Mouse (Mus musculus): ENCODE measurements around the gene Med12. TPM values are rescaled to one million over a fixed set of nuclear protein-coding genes. Genes with fewer than 3 reads are reported as not detected.
"Not testable (repeated sequence)": the region's sequence is repeated elsewhere in the genome, so short reads cannot be mapped to it uniquely, and the experiment has no call there.

The Med12 gene
- polyA plus RNA-seq, 1 experiment from 2014 or later, result 50.6 TPM

DNA sequence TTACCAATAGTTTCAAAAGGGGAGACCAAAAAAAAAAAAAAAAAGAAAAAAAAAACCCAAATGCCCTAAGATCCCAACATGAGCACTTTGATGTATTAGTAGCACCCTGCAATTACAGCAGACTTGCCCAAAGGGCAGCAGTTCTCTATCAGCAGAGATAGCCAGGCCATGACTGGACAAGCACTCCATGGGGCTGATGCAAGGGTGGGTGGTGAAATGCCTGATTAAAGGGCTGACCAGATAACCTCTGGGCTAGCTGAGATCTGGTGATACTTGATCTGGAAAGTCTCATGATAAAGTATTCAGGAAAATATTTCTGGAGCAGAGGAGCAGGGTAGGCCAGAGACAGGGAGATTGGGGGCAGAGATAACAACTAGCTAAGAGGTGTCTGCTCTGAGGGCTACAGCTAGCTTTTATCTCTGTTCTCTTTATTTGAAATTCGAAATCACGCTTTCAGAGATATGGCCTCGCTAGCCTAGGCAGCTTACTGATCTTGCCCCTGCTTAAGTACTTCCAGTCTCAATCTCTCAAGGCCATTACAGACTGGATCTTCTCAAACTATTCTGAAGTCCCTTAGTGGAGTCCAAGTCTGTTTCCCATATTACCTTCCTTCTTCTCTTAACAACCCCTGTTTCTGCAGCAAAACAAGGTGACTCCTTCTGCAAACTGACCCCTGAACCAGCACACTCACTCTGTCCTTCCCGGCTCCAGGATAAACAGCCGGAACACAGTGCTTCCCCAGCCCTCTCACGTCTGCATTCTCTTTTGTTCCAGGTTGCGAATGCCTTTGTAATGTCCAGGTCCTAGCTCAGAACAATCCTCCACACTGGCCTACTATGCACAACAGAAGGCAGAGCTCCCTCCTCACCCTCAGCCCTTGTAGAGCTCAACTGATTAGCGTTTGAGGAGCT is 52.4 kb downstream of the Med12 start:
- Histone ChIP-seq H3K4me1 (ENCODE audit: insufficient read depth) (no peaks in the 10 kb centered on the region), H3K4me2 (no peak overlapping the region), H3K9ac (no peak overlapping the region), H3K36me3 (ENCODE audit: insufficient read depth) (no peaks in the 10 kb centered on the region), H3K27ac (ENCODE audit: low read depth) (no peak overlapping the region), H3K9me3 (ENCODE audit: low read depth, low read length) (no peaks in the 10 kb centered on the region), H3K27me3 (ENCODE audit: insufficient read depth, low read length) (no peaks in the 10 kb centered on the region), H3K4me3 (ENCODE audit: low read depth, low read length) (no peak overlapping the region)
- DNase-seq, result no peak
- no peak for ATAC-seq (ENCODE audit: insufficient read depth)
- no peak for TF ChIP-seq CTCF (IDR thresholded peaks at IDR 0.05; ENCODE audit: low read depth)
- 35% methylated on average over 8 of the region's 8 CpGs for WGBS

DNA sequence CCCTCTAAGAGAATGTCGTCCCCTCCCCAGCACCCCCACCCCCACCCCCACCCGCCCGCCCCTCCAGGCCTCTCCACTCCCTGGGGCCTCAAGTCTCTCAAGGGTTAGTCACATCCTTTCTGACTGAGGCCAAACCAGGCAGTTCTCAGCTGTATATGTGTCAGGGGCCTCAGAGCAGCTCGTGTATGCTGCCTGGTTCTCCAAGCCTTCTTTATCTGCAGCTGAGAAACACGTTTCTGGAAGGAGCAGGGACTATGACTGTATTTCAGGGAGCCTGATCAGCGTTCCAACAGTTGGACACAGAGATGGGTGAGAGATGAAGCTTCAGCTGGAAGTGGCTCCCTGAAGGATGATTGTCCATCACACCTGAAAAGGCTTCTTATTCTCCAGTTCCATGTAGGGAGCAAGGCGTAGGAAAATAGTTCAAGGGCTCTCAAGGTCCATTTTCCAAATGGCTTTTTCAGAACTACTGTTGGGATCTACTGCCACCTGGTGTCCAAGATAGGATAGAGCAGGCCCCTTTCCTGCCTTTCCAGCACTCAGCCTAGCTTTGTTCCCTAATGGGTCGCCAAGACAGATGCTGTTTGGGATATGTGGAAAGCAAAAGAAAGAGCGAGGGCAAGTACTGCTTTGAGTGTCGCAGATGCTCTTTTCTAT is 55.7 kb downstream of the Med12 start:
- 13% methylated on average over 10 of the region's 10 CpGs for WGBS
- Histone ChIP-seq H3K9ac (no peak overlapping the region), H3K27ac (ENCODE audit: low read depth) (peak overlapping the region; percentile 43; the same call in 1 of the 2 replicates), H3K27me3 (ENCODE audit: insufficient read depth, low read length) (no peaks in the 10 kb centered on the region), H3K4me2 (0 out of 2 replicates have a peak overlapping the region, but pooled peaks have one; percentile 8), H3K4me3 (ENCODE audit: low read depth, low read length) (no peak overlapping the region), H3K9me3 (ENCODE audit: low read depth, low read length) (no peaks in the 10 kb centered on the region), H3K4me1 (ENCODE audit: insufficient read depth) (no peaks in the 10 kb centered on the region), H3K36me3 (ENCODE audit: insufficient read depth) (no peaks in the 10 kb centered on the region)
- TF ChIP-seq CTCF (IDR thresholded peaks at IDR 0.05; ENCODE audit: low read depth), result peak; percentile 85
- ATAC-seq (ENCODE audit: insufficient read depth), result no peak
- peak; percentile 88 for DNase-seq

DNA sequence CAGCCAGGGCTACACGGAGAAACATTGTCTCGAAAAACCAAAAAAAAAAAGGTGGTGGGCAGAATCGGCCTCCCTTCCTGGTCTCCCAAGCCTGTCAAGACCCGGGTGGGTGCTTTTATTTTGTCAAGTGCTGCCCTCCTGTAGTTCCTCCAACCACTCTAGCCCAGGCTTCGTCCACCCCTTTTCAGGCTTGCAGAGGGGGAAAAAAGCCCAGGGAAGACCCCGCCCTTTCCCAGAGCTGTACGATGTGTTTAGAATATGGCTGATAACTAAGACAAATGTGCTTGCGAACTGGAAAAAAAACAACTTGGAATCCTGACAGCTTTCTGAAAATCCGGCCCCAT is 58.2 kb downstream of the Med12 start:
- Histone ChIP-seq H3K4me3 (ENCODE audit: low read depth, low read length) (peak overlapping the region; percentile 27), H3K36me3 (ENCODE audit: insufficient read depth) (no peaks in the 10 kb centered on the region), H3K9me3 (ENCODE audit: low read depth, low read length) (no peaks in the 10 kb centered on the region), H3K4me2 (peak overlapping the region; percentile 54), H3K9ac (peak overlapping the region; percentile 32), H3K27ac (ENCODE audit: low read depth) (peak overlapping the region; percentile 96), H3K27me3 (ENCODE audit: insufficient read depth, low read length) (no peaks in the 10 kb centered on the region), H3K4me1 (ENCODE audit: insufficient read depth) (no peaks in the 10 kb centered on the region)
- no peak for TF ChIP-seq CTCF (IDR thresholded peaks at IDR 0.05; ENCODE audit: low read depth)
- WGBS, result 25% methylated on average over 9 of the region's 9 CpGs
- no peak for DNase-seq
- ATAC-seq (ENCODE audit: insufficient read depth), result peak; percentile 57

DNA sequence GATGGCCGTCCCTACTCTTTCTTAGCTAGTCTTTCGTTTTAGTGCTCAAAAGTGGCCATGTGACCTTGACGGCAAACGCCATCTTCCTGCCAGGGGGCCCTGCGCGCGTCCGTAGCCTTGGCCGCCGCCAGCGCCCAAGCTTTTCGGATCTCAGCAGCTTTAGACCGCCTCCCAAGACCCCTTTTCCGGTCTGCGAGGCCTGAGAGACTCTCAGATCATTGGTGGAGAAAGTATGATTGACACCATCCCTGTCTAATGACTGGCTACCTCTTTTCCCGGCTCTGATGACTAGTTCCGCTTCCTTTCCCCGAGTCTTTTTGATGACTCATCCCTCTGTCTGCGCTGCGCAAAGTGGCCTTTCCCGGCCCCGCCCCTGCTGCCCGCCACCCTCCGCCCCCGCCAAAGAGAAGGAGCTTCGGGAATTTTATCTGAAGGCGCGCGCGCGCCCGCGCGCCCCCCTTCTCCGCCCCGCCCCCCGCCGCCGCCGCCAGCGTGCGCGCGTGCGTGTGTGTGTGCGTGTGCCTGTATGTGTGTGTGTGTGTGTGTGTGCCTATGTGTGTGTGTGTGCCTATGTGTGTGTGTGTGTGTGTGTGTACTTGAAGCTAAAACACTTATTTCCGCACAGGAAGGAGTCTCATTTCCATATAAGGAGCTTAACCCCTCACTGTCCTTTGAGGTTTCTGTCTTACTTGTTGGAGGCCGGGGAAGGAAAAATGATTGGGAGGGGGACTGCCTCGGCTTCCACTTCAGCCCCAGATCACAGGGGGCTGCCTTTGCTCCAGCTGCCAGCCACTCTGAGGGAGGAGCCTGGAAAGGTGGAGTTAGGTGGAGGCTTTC is 58.8 kb downstream of the Med12 start:
- no peaks in the 10 kb centered on the region for H3K9me3 ChIP-seq (ENCODE audit: low read depth, low read length)
- H3K27me3 ChIP-seq (ENCODE audit: insufficient read depth, low read length), result no peaks in the 10 kb centered on the region
- peak; percentile 92 for DNase-seq
- H3K4me1 ChIP-seq (ENCODE audit: insufficient read depth), result no peaks in the 10 kb centered on the region
- peak overlapping the region; percentile 32 for H3K4me3 ChIP-seq (ENCODE audit: low read depth, low read length)
- peak; percentile 97 for ATAC-seq (ENCODE audit: insufficient read depth)
- no peak for TF ChIP-seq CTCF (IDR thresholded peaks at IDR 0.05; ENCODE audit: low read depth)
- peak overlapping the region; percentile 96 for H3K27ac ChIP-seq (ENCODE audit: low read depth)
- H3K9ac ChIP-seq, result peak overlapping the region; percentile 48
- WGBS, result 10% methylated on average over 48 of the region's 49 CpGs
- peak overlapping the region; percentile 64 for H3K4me2 ChIP-seq
- no peaks in the 10 kb centered on the region for H3K36me3 ChIP-seq (ENCODE audit: insufficient read depth)

DNA sequence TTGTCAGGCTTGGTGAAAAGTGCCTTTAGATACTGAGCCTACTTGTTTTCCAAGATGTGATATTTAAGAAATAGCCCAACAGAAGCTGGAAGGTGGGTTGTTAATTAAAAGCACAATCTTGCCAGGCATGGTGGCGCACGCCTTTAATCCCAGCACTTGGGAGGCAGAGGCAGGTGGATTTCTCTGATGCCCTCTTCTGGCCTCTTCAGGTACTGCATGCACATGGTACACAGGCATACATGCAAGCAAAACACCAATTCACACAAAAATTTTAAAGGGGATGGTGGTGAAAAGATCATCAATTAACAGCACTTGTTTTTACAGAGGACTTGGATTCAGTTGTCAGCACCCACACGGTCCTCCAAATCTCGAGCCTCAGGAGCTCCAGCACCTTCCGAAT is 60.8 kb downstream of the Med12 start:
- no peaks in the 10 kb centered on the region for H3K27me3 ChIP-seq (ENCODE audit: insufficient read depth, low read length)
- H3K4me2 ChIP-seq, result no peak overlapping the region
- DNase-seq, result peak; percentile 17
- H3K4me1 ChIP-seq (ENCODE audit: insufficient read depth), result no peaks in the 10 kb centered on the region
- no peak overlapping the region for H3K27ac ChIP-seq (ENCODE audit: low read depth)
- no peaks in the 10 kb centered on the region for H3K9me3 ChIP-seq (ENCODE audit: low read depth, low read length)
- no peak overlapping the region for H3K4me3 ChIP-seq (ENCODE audit: low read depth, low read length)
- no peaks in the 10 kb centered on the region for H3K36me3 ChIP-seq (ENCODE audit: insufficient read depth)
- no peak overlapping the region for H3K9ac ChIP-seq
- 83% methylated on average over 5 of the region's 5 CpGs for WGBS
- TF ChIP-seq CTCF (IDR thresholded peaks at IDR 0.05; ENCODE audit: low read depth), result peak; percentile 66
- no peak for ATAC-seq (ENCODE audit: insufficient read depth)

DNA sequence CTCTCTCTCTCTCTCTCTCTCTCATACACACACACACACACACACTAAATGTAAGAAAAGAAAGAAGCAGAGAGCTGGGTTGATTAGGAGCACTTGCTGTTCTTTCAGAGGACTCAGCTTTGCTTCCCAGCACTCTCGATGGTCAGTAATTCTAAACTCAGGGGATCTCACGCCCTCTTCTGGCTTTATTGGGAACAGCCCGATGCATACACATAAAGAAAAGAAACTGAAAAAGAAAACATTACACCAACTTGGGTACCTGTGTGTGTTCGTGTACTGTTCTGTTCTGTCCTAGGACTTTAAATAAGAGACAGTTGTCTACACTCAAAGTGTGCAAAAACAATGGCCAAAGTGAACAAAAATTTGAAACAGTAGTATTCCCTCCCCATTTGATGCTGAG is 64.8 kb downstream of the Med12 start:
- 39% methylated on average over 4 of the region's 4 CpGs for WGBS
- Histone ChIP-seq H3K4me3 (ENCODE audit: low read depth, low read length) (no peak overlapping the region), H3K27ac (ENCODE audit: low read depth) (no peak overlapping the region), H3K4me1 (ENCODE audit: insufficient read depth) (no peaks in the 10 kb centered on the region), H3K36me3 (ENCODE audit: insufficient read depth) (no peaks in the 10 kb centered on the region), H3K27me3 (ENCODE audit: insufficient read depth, low read length) (no peaks in the 10 kb centered on the region), H3K9me3 (ENCODE audit: low read depth, low read length) (no peaks in the 10 kb centered on the region), H3K4me2 (no peak overlapping the region), H3K9ac (no peak overlapping the region)
- DNase-seq, result no peak
- ATAC-seq (ENCODE audit: insufficient read depth), result no peak
- TF ChIP-seq CTCF (IDR thresholded peaks at IDR 0.05; ENCODE audit: low read depth), result no peak

DNA sequence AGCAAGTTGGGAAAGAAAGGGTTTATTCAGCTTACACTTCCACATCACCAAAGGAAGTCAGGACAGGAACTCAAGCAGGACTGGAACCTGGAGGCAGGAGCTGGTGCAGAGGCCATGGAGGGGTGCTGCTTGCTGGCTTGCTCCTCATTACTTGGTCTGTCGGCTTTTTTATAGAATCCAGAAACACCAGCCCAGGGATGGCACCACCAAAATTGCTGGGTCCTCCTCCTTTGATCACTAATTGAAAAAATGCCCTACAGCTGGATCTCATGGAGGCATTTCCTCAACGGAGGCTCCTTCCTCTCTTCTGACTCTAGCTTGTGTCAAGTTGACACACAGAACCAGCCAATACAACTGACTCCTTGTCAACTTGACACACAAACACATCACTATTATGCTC is 69.0 kb downstream of the Med12 start:
- DNase-seq, result not testable (repeated sequence)
- 60% methylated on average over 2 of the region's 2 CpGs for WGBS

More for the DNA sequence above, 69.0 kb downstream of the Med12 start:
- H3K27ac ChIP-seq (ENCODE audit: low read depth); H3K9ac ChIP-seq; H3K4me2 ChIP-seq; H3K27me3 ChIP-seq (ENCODE audit: insufficient read depth, low read length); H3K9me3 ChIP-seq (ENCODE audit: low read depth, low read length); H3K36me3 ChIP-seq (ENCODE audit: insufficient read depth); H3K4me3 ChIP-seq (ENCODE audit: low read depth, low read length); ATAC-seq (ENCODE audit: insufficient read depth); H3K4me1 ChIP-seq (ENCODE audit: insufficient read depth): not testable (repeated sequence)
